In the genomic region with DNA sequence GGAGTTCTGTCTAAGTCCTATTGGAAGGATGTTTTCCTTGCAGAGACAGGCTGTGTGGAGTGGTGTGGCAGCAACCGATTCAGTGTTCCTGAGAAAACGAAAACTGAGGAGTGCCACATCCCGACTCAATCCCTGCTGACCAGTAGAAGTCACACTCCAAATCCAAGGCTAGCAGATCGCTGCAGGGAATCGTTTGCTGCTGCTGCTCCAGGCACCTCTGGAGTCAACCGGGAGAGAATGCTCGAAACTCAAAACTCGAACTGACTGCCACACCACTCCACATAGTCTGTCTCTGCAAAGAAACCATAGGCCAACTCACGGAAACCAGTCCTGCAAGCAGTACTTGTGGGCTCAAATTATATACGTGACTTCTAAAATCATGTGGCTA, we compare ENCODE assay signal across 8 mouse cellular contexts. TPM values are rescaled to one million over a fixed set of nuclear protein-coding genes. Genes with fewer than 3 reads are reported as not detected.
A peak's percentile ranks its signal among the peaks of the same experiment; 100 is the strongest.
DNase-seq lines count a peak whose midpoint lies in the region; ATAC-seq and TF ChIP-seq lines count a peak whose summit lies in the region.

No protein-coding gene starts in this region.

- in situ Hi-C loops in Patski (cut with MboI; ENCODE audit: low pct_unique_long_range_greater_than_20kb), result no loop called here

- H3K36me3 ChIP-seq in heart, embryonic 14.5 days (ENCODE audit: control insufficient read depth, insufficient read depth, low read length), result no peaks in the 10 kb centered on the region
- H3K36me3 ChIP-seq in forebrain, embryonic 12.5 days (replicated peaks), result peaks cover 6% of the 10 kb centered on the region; the same call in 1 of the 2 replicates
- H3K36me3 ChIP-seq in midbrain, embryonic 13.5 days, result no peaks in the 10 kb centered on the region

- H3K4me3 ChIP-seq in heart, embryonic 14.5 days (ENCODE audit: control insufficient read depth in 1 of 2, insufficient read depth in 1 of 2, low read depth in 1 of 2, low read length in 2 of 2), result peak overlapping the region; percentile 58 to 82
- H3K4me3 ChIP-seq in forebrain, embryonic 12.5 days (replicated peaks), result peak overlapping the region; percentile 54
- H3K4me3 ChIP-seq in midbrain, embryonic 13.5 days (replicated peaks), result peak overlapping the region; percentile 53

- peak overlapping the region; percentile 52 to 93 for H3K27ac ChIP-seq in heart, embryonic 14.5 days (replicated peaks in 1 of 2; ENCODE audit: control insufficient read depth in 1 of 2, insufficient read depth in 1 of 2, low read depth in 2 of 2, low read length in 2 of 2)
- peak overlapping the region; percentile 94 for H3K27ac ChIP-seq in forebrain, embryonic 12.5 days
- peak overlapping the region; percentile 95 for H3K27ac ChIP-seq in midbrain, embryonic 13.5 days

- POLR2A ChIA-PET in Patski (lab: Charles Lee), result no interaction called here

- ATAC-seq in heart, embryonic 14.5 days (ENCODE audit: insufficient number of reproducible peaks, insufficient read depth, low FRiP score, low read depth), result no peak
- ATAC-seq in Patski, result peak; percentile 3
- ATAC-seq in forebrain, embryonic 12.5 days (ENCODE audit: low FRiP score), result peak; percentile 7
- peak; percentile 5; the same call in 1 of the 2 replicates for ATAC-seq in midbrain, embryonic 13.5 days

- 23% methylated on average over 10 of the region's 10 CpGs for WGBS in heart, embryonic 14.5 days
- WGBS in forebrain, embryonic 12.5 days, result 29% methylated on average over 10 of the region's 10 CpGs
- WGBS in midbrain, embryonic 13.5 days, result 30% methylated on average over 10 of the region's 10 CpGs

- 0 out of 2 replicates have a peak, but pooled peaks cover 6% of the 10 kb centered on the region for H3K9me3 ChIP-seq in heart, embryonic 14.5 days (ENCODE audit: control insufficient read depth, low read length)
- H3K9me3 ChIP-seq in forebrain, embryonic 12.5 days, result no peaks in the 10 kb centered on the region
- H3K9me3 ChIP-seq in midbrain, embryonic 13.5 days, result no peaks in the 10 kb centered on the region

- no peak for TF ChIP-seq CTCF in Patski (IDR thresholded peaks at IDR 0.05)

- CTCF ChIA-PET in Patski (lab: Charles Lee), result interaction anchor here (1.3 kb wide), 1 partner anchor 16 kb away, joined by 5 read pairs; no protein-coding TSS in a partner anchor

- DNase-seq in heart, adult 8-10 months (ENCODE audit: low spot score), result no peak
- no peak for DNase-seq in Patski (ENCODE audit: low read depth, low spot score)
- DNase-seq in kidney, postnatal 36 days, result peak; percentile 2 to 19
- DNase-seq in c-Kit-positive CD71-positive TER-119-positive erythroid progenitor cells, embryonic 14.5 days (ENCODE audit: low spot score), result no peak
- no peak for DNase-seq in thymus, adult 18-20 months

- H3K9ac ChIP-seq in heart, embryonic 14.5 days (ENCODE audit: low read length), result peak overlapping the region; percentile 78
- H3K9ac ChIP-seq in forebrain, embryonic 12.5 days, result peak overlapping the region; percentile 61
- peak overlapping the region; percentile 72 for H3K9ac ChIP-seq in midbrain, embryonic 13.5 days (replicated peaks)

- H3K4me1 ChIP-seq in heart, embryonic 14.5 days (ENCODE audit: control insufficient read depth in 2 of 2, insufficient read depth in 2 of 2, low read length in 2 of 2), result peaks cover 11% of the 10 kb centered on the region in 2 experiments; a peak in 3 of 4 replicates
- peaks cover 16% of the 10 kb centered on the region for H3K4me1 ChIP-seq in forebrain, embryonic 12.5 days
- peaks cover 20% of the 10 kb centered on the region for H3K4me1 ChIP-seq in midbrain, embryonic 13.5 days (replicated peaks)

- no peaks in the 10 kb centered on the region for H3K27me3 ChIP-seq in heart, embryonic 14.5 days (ENCODE audit: control insufficient read depth, insufficient read depth, low read length)
- H3K27me3 ChIP-seq in Patski, result no peaks in the 10 kb centered on the region
- H3K27me3 ChIP-seq in forebrain, embryonic 12.5 days, result no peaks in the 10 kb centered on the region
- H3K27me3 ChIP-seq in midbrain, embryonic 13.5 days, result no peaks in the 10 kb centered on the region

- peak overlapping the region; percentile 80 for H3K4me2 ChIP-seq in heart, embryonic 14.5 days (ENCODE audit: low read length)
- H3K4me2 ChIP-seq in forebrain, embryonic 12.5 days, result peak overlapping the region; percentile 81
- peak overlapping the region; percentile 80 for H3K4me2 ChIP-seq in midbrain, embryonic 13.5 days (replicated peaks)

RNA-seq across cellular contexts. Expression of a gene that starts 0.4 kb away (rescaled TPM):
- polyA plus RNA-seq in heart, embryonic 14.5 days (2014; fragmentation: Nextera tagmentation; extraction: Ambion mirVana), result 5.5 and 5.7 TPM in 2 replicates
- total RNA-seq in heart, adult 8-10 months (2022), result 1 to 10 TPM; 3.6 to 6.0 (median 4.0) TPM
- 1.0 TPM for polyA plus RNA-seq in Patski (2021)
- 8.4 and 10.9 TPM in 2 replicates for polyA plus RNA-seq in forebrain, embryonic 12.5 days (2016; fragmentation: Nextera tagmentation; extraction: Ambion mirVana)
- polyA plus RNA-seq in midbrain, embryonic 13.5 days (2015; fragmentation: Nextera tagmentation; extraction: Ambion mirVana), result 6.2 and 6.9 TPM in 2 replicates

RNA-seq across cellular contexts. Expression of a gene that starts 47.3 kb away (rescaled TPM):
- 101 and 120 TPM in 2 replicates for polyA plus RNA-seq in heart, embryonic 14.5 days (2014; fragmentation: Nextera tagmentation; extraction: Ambion mirVana)
- total RNA-seq in heart, adult 8-10 months (2022), result 10 to 100 TPM; 28.9 to 33.1 (median 31.3) TPM
- polyA plus RNA-seq in Patski (2021), result 74.0 TPM
- 113 and 114 TPM in 2 replicates for polyA plus RNA-seq in forebrain, embryonic 12.5 days (2016; fragmentation: Nextera tagmentation; extraction: Ambion mirVana)
- 110 and 116 TPM in 2 replicates for polyA plus RNA-seq in midbrain, embryonic 13.5 days (2015; fragmentation: Nextera tagmentation; extraction: Ambion mirVana)

Comparison
In these comparisons a context has a peak if more than half of its experiments do, and no peak if none do; other contexts are left out.
1. DNase-seq: peak in kidney, postnatal 36 days (2 of 2); none in heart, adult 8-10 months (single experiment), Patski (single experiment), c-Kit-positive CD71-positive TER-119-positive erythroid progenitor cells, embryonic 14.5 days (single experiment) and thymus, adult 18-20 months (0 of 2).
2. Peak in every context shown above with its lines, with median percentiles within 50 percentile points of each other: H3K27ac ChIP-seq, H3K4me2 ChIP-seq, H3K4me3 ChIP-seq and H3K9ac ChIP-seq.